Mouse (Mus musculus): ENCODE results near the gene Ralgapa2.
A peak's percentile ranks its signal among the peaks of the same experiment; 100 is the strongest.

- TF ChIP-seq POLR2A (IDR thresholded peaks at IDR 0.05; ENCODE audit: low read depth, low read length) (no peak), JUND (conservative IDR thresholded peaks at IDR 0.05; ENCODE audit: low read depth, low read length) (no peak), CTCF (conservative IDR thresholded peaks at IDR 0.05 in 1 of 2, IDR thresholded peaks at IDR 0.05 in 1 of 2; ENCODE audit: low read depth in 2 of 2, low read length in 2 of 2) (peak in 1 of 2 experiments; percentile 29; a peak in 2 of 4 replicates), USF2 (conservative IDR thresholded peaks at IDR 0.05; ENCODE audit: low read depth, low read length) (no peak), ETS1 (conservative IDR thresholded peaks at IDR 0.05; ENCODE audit: low read depth, low read length) (no peak), SIN3A (IDR thresholded peaks at IDR 0.05; ENCODE audit: low read length) (no peak), KAT2A (IDR thresholded peaks at IDR 0.05; ENCODE audit: insufficient replicate concordance, low read length) (no peak), HCFC1 (IDR thresholded peaks at IDR 0.05; ENCODE audit: low read depth, low read length) (no peak), E2F4 (IDR thresholded peaks at IDR 0.05; ENCODE audit: insufficient replicate concordance, low read depth, low read length) (no peak), MAX (IDR thresholded peaks at IDR 0.05; ENCODE audit: low read length) (no peak), EP300 (IDR thresholded peaks at IDR 0.05; ENCODE audit: low read length) (no peak)
Observed at GRCm38 (mm10) chr2:146257609-146258008, 254.5 kb downstream of the Ralgapa2 start.
